Mouse (Mus musculus) liver, postnatal 0 days (tissue): ENCODE measurements around the gene Cplx2. TPM values are rescaled to one million over a fixed set of nuclear protein-coding genes. Genes with fewer than 3 reads are reported as not detected.

Experiments
- ATAC-seq: fragments of 200-750 bp; cut with Nextera tagmentation; 2 replicates; pipeline ENCODE4 v1.8.0; 2017; ENCODE audit warnings: mild to moderate bottlenecking, moderate library complexity
- DNase-seq: peaks from one replicate; pipeline ENCODE4 v3.0.0-alpha.2; 2016
- H3K27ac ChIP-seq: fragments of 300-500 bp; sonication (generic); 2 replicates; pipeline ENCODE4 v1.5.1; 2014; ENCODE audit warnings: antibody characterized with exemption, moderate library complexity, mild to moderate bottlenecking, low read depth
- H3K27me3 ChIP-seq: fragments of 300-500 bp; sonication (generic); 2 replicates; pipeline ENCODE4 v1.6.1; 2014; ENCODE audit warnings: low read length, control low read depth, mixed read lengths; ENCODE audit not compliant: insufficient read depth
- H3K36me3 ChIP-seq: fragments of 300-500 bp; sonication (generic); replicated peaks from 2 replicates; pipeline ENCODE4 v1.6.1; 2014; ENCODE audit warnings: mild to moderate bottlenecking, control low read depth, low read length, moderate library complexity, mixed read lengths; ENCODE audit not compliant: insufficient read depth
- H3K4me1 ChIP-seq: fragments of 300-500 bp; sonication (generic); 2 replicates; pipeline ENCODE4 v1.6.1; 2014; ENCODE audit warnings: antibody characterized with exemption, mild to moderate bottlenecking, control low read depth; ENCODE audit not compliant: insufficient read depth
- H3K4me2 ChIP-seq: fragments of 300-500 bp; sonication (generic); 2 replicates; pipeline ENCODE4 v1.6.1; 2014; ENCODE audit warnings: low read depth, mild to moderate bottlenecking, low read length, moderate library complexity, mixed read lengths
- H3K4me3 ChIP-seq: fragments of 300-500 bp; sonication (generic); 2 replicates; pipeline ENCODE4 v1.5.1; 2014; ENCODE audit warnings: low read depth, low read length
- H3K9ac ChIP-seq: fragments of 300-500 bp; sonication (generic); replicated peaks from 2 replicates; pipeline ENCODE4 v1.6.1; 2014; ENCODE audit warnings: mild to moderate bottlenecking, moderate library complexity
- H3K9me3 ChIP-seq: fragments of 300-500 bp; sonication (generic); 2 replicates; pipeline ENCODE4 v1.6.1; 2016; ENCODE audit warnings: mild to moderate bottlenecking, control low read depth, low read length, mixed read lengths
- CTCF ChIP-seq: sonication (generic); IDR thresholded peaks from 2 replicates; pipeline ENCODE4 v1.5.1; 2016; ENCODE audit warnings: antibody characterized with exemption, low read depth
- EP300 ChIP-seq: IDR thresholded peaks from 2 replicates; pipeline ENCODE4 v1.6.1; 2016; ENCODE audit warnings: antibody characterized with exemption, low read depth, mild to moderate bottlenecking
- WGBS: fragments of 180-500 bp; shearing (Covaris S2); extraction: QIAGEN DNeasy Blood & Tissue Kit; methylation state at CpG from one replicate; pipeline ENCODE4 v1.1.7; 2014; ENCODE audit not compliant: insufficient replicate concordance; 5-methylcytosine and 5-hydroxymethylcytosine counted together
- polyA plus RNA-seq: library from polyadenylated mRNA; unstranded; fragments of >200 nt; fragmentation: Nextera tagmentation; extraction: Ambion mirVana; gene quantifications from 2 replicates; pipeline ENCODE4 v1.2.1, GENCODE M21; 2015

Gene Cplx2
- polyA plus RNA-seq, 1 experiment from 2014 or later, result 0.97 TPM

DNA sequence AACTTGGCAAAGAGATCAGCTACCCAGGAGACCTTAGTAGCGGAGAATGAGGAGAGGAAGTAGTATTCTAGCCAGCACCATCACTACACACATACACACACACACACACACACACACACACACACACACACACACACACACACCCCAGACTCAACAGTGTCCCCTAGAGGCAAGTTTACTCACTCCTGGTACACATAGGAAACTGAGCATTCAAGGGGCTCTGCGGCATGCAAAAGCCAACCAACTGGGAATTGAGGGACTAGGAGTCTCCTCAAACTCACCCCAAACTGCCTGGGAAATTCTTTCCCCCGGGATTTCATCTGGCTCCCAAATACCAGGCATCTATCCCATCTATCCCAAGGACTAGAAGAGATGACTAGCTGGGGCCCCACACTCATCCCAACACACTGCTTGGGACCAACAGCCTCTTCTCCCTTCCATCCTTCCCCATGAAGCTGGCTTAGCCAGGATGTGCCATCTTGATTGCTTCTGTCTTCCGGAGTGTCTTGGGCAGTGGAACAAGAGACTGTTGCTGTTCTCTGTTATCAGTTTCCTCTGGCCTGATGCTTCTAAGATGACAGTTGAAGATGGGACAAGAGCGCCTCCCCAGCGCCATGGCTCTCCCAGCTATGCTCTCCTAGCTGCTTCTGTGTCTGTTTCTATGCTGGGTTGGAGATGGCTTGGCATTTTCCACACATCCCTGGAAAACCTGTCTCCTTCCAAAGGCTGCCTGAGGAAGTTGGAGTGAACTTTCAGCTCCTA lies 44.3 kb upstream of the Cplx2 start:
- 67% methylated on average over 6 of the region's 6 CpGs for WGBS
- H3K4me3 ChIP-seq, result no peak overlapping the region

DNA sequence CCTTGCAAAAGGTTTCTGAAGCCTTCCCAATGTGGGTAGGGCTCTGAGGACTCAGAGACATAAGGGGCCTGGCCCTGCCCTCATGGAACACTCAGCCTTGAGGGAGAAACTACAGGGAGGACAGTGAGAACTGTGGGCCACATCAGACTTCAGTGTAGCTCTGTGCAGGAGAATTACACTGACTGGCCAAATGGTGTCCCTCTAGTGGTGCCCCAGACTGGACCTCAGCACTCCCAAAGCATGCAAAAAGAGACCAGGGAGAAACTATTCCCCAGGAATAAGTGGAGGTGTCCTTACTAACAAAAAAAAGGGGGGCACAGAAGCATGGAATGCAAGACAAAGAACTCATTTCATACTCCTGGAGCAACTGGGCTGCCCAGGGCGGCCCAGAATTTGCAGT lies 43.1 kb upstream of the Cplx2 start:
- Histone ChIP-seq H3K27ac (no peak overlapping the region), H3K27me3 (no peaks in the 10 kb centered on the region), H3K36me3 (no peaks in the 10 kb centered on the region), H3K9ac (no peak overlapping the region), H3K4me2 (no peak overlapping the region), H3K4me1 (0 out of 2 replicates have a peak, but pooled peaks cover 1% of the 10 kb centered on the region), H3K4me3 (no peak overlapping the region), H3K9me3 (no peaks in the 10 kb centered on the region)
- no peak for TF ChIP-seq CTCF
- no peak for TF ChIP-seq EP300
- DNase-seq (no peak), ATAC-seq (no peak)
- 86% methylated on average over 1 of the region's 1 CpGs for whole genome bisulfite sequencing

More for the DNA sequence above, 44.3 kb upstream of the Cplx2 start:
- H3K4me1 ChIP-seq, result 0 out of 2 replicates have a peak, but pooled peaks cover 4% of the 10 kb centered on the region
- no peak overlapping the region for H3K4me2 ChIP-seq
- no peak overlapping the region for H3K9ac ChIP-seq
- H3K27me3 ChIP-seq, result no peaks in the 10 kb centered on the region
- H3K27ac ChIP-seq, result no peak overlapping the region
- ATAC-seq, result no peak
- H3K36me3 ChIP-seq, result no peaks in the 10 kb centered on the region
- H3K9me3 ChIP-seq, result no peaks in the 10 kb centered on the region
- TF ChIP-seq EP300, result no peak
- 0 out of 2 replicates have a peak, but pooled peaks have one; percentile 6 for TF ChIP-seq CTCF
- DNase-seq, result no peak

DNA sequence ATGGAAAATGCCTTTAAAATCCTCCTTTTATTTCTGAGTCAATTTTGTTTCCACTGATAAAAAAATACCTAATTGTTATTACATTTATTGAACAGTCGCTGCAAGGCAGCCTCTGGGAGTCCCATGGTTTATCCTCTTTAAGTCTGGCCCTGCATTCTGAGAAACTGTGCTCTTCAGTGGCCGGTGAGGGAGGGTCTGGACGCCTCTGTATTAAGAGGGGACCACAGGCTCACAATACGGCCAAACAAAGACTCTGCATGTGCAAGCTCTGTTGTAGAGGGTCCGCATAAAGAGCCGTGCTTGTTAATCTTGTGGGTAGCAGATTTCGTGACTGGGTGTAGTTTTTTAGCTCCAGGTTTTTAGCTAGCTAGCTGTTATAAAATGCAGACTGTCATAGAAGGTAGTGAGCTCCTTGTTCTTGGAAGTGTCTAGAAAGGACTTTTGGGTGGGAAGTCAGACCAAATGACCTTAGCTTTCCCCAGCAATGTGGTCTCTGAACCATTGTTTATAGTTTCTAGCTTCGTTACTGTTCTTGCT lies 42.1 kb upstream of the Cplx2 start:
- Histone ChIP-seq H3K4me2 (no peak overlapping the region), H3K4me3 (no peak overlapping the region), H3K27ac (no peak overlapping the region), H3K36me3 (no peaks in the 10 kb centered on the region), H3K4me1 (no peaks in the 10 kb centered on the region), H3K9ac (no peak overlapping the region), H3K27me3 (no peaks in the 10 kb centered on the region), H3K9me3 (no peaks in the 10 kb centered on the region)
- no peak for TF ChIP-seq CTCF
- WGBS, result 59% methylated on average over 8 of the region's 8 CpGs
- DNase-seq, result no peak
- no peak for ATAC-seq

DNA sequence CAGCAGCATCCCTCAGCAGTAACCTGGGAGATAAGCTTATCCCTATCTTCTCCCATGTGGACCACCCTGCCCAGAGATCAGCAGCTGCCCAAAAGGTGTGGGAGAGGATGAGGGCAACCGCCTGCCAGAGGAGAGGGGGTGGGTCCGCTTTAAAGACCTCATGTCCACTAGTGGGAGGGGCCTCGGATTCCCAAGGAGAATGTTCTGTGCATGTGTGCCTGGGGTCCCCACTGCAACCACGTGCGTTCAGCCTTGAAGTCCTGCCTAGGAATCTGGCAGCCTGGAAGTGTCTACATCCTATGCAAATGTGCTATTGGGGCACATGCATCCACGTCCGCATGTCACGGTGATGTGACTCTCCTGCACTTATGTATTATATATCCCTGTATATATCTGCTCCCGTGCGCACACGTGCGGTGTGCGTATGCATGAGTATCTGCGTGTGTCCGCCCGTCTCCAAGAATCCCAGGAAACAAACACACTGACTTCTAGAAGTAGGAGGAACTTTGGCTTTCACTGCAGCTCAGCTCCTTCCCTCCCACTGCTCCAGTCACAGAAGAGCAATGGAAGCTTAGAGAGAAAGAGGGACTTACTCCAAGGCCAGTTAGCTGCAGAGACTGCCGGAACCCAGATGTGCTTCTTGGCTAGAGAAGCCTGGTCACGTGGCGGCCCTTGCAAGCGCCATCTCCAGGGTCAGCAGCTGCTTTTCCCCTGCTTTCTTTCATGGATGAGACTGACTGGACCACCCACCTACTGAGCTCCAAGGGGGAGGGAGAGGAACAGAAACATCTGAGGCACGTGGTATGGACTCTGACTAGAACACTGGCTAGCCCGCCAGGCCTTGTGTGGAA lies 39.1 kb upstream of the Cplx2 start:
- H3K9ac ChIP-seq, result no peak overlapping the region
- H3K27ac ChIP-seq, result no peak overlapping the region
- H3K4me1 ChIP-seq, result no peaks in the 10 kb centered on the region
- DNase-seq (no peak), ATAC-seq (no peak)
- H3K4me3 ChIP-seq, result no peak overlapping the region
- H3K27me3 ChIP-seq, result no peaks in the 10 kb centered on the region
- WGBS, result 80% methylated on average over 22 of the region's 22 CpGs
- TF ChIP-seq CTCF (no peak), EP300 (no peak)
- no peaks in the 10 kb centered on the region for H3K36me3 ChIP-seq
- H3K9me3 ChIP-seq, result no peaks in the 10 kb centered on the region
- H3K4me2 ChIP-seq, result no peak overlapping the region

DNA sequence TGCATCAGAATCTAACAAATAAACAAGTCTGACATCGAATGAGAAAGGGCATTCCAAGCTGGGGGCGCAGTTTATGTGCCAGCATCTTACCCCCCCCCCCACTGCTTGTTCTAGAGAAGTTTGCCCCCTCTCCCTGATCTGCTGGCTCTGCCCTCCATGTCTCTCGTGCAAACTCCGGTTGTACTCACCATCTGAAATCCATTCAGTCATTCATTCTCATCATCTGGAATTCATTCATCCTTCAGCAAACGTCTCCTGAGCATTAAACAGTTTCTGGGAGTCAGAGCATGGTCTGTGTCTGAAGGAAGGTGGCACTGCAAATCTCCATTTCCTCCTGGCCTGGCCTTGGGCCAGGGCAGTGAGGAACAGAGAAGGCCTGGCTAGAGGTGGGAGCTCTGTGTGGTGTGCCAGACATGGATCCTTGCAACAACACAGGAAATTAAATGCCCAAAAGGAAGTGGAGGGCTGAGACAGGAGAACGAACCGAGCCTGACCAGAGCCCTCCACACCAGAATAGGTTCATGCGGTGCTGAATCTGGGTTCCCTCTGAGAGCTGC lies 38.1 kb upstream of the Cplx2 start:
- H3K9ac ChIP-seq, result no peak overlapping the region
- no peak overlapping the region for H3K4me3 ChIP-seq
- H3K27ac ChIP-seq, result no peak overlapping the region
- no peaks in the 10 kb centered on the region for H3K9me3 ChIP-seq
- no peaks in the 10 kb centered on the region for H3K4me1 ChIP-seq
- no peak for TF ChIP-seq EP300
- no peak for TF ChIP-seq CTCF
- no peak for ATAC-seq
- H3K36me3 ChIP-seq, result no peaks in the 10 kb centered on the region
- no peak for DNase-seq
- no peak overlapping the region for H3K4me2 ChIP-seq
- no peaks in the 10 kb centered on the region for H3K27me3 ChIP-seq
- WGBS, result 71% methylated on average over 8 of the region's 8 CpGs

DNA sequence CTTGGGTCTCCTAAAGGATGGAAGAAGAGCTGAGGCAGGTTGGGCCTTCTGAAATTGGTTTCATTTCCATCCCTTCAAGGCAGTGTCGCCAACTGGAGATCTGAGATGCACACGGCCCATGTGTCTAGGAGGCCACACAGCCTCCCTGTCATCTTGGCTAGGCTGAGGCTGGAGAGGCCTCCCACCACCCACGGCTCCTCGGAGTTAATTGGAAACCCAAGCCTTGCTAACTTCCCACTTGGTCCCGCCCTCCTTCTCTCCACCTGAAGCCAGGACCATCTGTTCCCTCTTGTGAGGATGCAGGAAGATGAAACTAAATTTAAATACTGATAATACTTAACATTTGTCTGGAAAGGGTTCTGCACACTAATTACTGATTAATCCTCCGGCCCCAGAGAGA lies 34.1 kb upstream of the Cplx2 start:
- no peaks in the 10 kb centered on the region for H3K36me3 ChIP-seq
- H3K4me1 ChIP-seq, result no peaks in the 10 kb centered on the region
- ATAC-seq (no peak), DNase-seq (no peak)
- H3K27me3 ChIP-seq, result no peaks in the 10 kb centered on the region
- no peaks in the 10 kb centered on the region for H3K9me3 ChIP-seq
- H3K4me3 ChIP-seq, result no peak overlapping the region
- no peak overlapping the region for H3K4me2 ChIP-seq
- H3K27ac ChIP-seq, result no peak overlapping the region
- no peak overlapping the region for H3K9ac ChIP-seq
- WGBS, result 75% methylated on average over 6 of the region's 6 CpGs
- TF ChIP-seq CTCF (no peak), EP300 (no peak)
